Mouse (Mus musculus): ENCODE measurements around the gene Tgfb1.

- TF ChIP-seq CTCF (IDR thresholded peaks at IDR 0.05; ENCODE audit: borderline replicate concordance, insufficient read depth, low read length) (no peak), POLR2A (IDR thresholded peaks at IDR 0.05; ENCODE audit: low read depth, low read length) (no peak)
These were observed 37.0 kb upstream of the Tgfb1 start for GRCm38 (mm10) chr7:25649839-25650238.
